Mouse (Mus musculus): Measurements from ENCODE around the gene Col6a2. TPM values are rescaled to one million over a fixed set of nuclear protein-coding genes. Genes with fewer than 3 reads are reported as not detected.

Gene Col6a2
- polyA plus RNA-seq (2017; shearing (Covaris generic)): not detected

GRCm38 (mm10) chr10:76622928-76623680, at the start of gene Col6a2:
Gene Col6a2, minus strand, starts transcription at chr10:76623630.

DNA sequence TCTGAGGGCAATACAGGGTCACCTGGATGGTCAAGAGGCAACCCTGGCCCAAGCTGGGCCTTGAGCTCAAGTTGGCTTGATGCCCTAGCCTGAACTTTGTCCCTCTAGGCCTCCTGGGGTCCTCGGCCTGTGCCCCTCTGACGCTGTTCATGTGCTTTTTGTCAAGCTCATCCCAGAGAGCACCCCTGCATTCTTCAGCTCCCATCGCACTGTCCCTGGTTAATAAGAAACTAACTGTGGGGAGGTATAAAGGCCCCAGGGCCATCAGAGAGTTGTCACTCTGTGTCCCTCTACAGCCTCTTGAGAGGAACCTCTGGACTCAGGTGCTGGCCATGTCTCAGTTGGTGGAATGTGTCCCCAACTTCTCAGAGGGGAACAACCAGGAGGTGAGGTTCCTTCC, 48.1 kb downstream of the Col6a2 start, which contains the start of gene Ftcd:
TSS of gene Ftcd (plus strand) at position 275 of the 400 bp plus-strand sequence.

DNA sequence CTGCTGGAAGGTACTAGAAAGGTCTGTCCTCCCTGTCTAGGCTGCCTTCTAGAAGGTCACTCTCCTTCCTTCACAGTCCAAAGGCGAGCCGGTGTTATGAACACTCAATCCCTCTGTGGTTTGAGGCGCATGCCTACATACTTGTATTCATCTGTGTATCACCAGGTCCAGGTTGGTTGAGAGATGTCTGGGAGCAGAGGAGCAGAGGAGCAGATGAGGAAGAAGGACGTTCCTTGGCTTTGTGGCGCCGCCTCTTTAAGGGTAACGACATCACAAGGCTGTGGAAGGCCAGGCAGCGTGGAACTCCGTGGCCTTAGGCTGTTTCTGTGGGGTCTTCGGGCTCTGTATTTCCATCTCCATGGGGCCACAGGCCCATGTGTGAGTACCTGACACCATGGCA, 61.5 kb downstream of the Col6a2 start, which contains the start of gene Spatc1l:
TSS of gene Spatc1l (plus strand) at position 301 of the 400 bp plus-strand sequence.

Other genes with a start within 250 kb of the Col6a2 start
- 15.0 TPM for gene AC141477.1, start 183.2 kb downstream of the Col6a2 start, polyA plus RNA-seq (2017; shearing (Covaris generic))
- 28.3 TPM for gene Pcnt, start 180.8 kb downstream of the Col6a2 start, polyA plus RNA-seq (2017; shearing (Covaris generic))
- not detected for gene 2610028H24Rik, start 174.5 kb downstream of the Col6a2 start, polyA plus RNA-seq (2017; shearing (Covaris generic))
- 62.4 TPM for gene Mcm3ap, start 154.7 kb downstream of the Col6a2 start, polyA plus RNA-seq (2017; shearing (Covaris generic))
- 1.0 TPM for gene Ybey, start 154.5 kb downstream of the Col6a2 start, polyA plus RNA-seq (2017; shearing (Covaris generic))
- gene Lss, start 92.0 kb downstream of the Col6a2 start, polyA plus RNA-seq (2017; shearing (Covaris generic)): 18.0 TPM
- not detected for gene Spatc1l, start 61.4 kb downstream of the Col6a2 start, polyA plus RNA-seq (2017; shearing (Covaris generic))
- not detected for gene Ftcd, start 48.0 kb downstream of the Col6a2 start, polyA plus RNA-seq (2017; shearing (Covaris generic))
- gene Col6a1, start 102.5 kb upstream of the Col6a2 start, polyA plus RNA-seq (2017; shearing (Covaris generic)): not detected

All from effector memory CD4-positive, alpha-beta T cell, adult 5 months (primary cell).